Mouse (Mus musculus): ENCODE measurements around the gene Rad51b. TPM values are rescaled to one million over a fixed set of nuclear protein-coding genes. Genes with fewer than 3 reads are reported as not detected.

The Rad51b gene
- polyA plus RNA-seq, 1 experiment from 2014 or later = 3.9 TPM

DNA sequence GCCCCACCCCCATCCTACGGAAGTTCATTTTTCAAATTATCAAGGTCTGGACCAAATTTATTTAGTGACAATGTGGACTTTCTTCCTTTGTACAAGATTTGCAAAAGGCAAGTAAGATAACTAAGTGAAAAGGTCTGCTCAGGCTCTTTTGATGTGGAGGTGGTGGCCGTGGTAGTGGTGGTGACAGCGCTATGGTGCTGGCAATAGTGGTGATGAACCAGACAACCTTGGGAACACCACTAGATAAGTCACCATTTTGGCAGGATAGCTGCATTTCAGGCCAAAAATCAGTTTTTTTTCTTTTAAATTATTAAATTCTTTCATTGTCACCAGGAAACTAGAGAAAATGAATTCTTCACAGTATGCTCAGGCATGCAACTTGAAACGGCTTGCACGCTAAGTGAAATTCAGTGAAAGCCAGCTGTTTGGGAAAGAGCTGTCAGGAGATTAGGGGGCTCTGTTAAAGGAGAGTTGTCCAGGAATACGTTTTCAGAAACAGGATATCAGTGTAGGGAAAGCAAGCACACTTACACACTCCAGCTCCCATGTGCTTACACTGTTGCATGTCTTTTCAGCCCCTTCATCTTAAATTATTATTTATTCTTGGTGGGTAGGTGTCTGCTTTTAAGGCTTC is 179.4 kb downstream of the Rad51b start:
- H3K27me3 ChIP-seq (ENCODE audit: insufficient read depth, low read length) = no peaks in the 10 kb centered on the region
- DNase-seq (ENCODE audit: low spot score) (peak; percentile 73), ATAC-seq (replicated peaks; ENCODE audit: low FRiP score, low read depth) (no peak)
- no peaks in the 10 kb centered on the region for H3K36me3 ChIP-seq (ENCODE audit: insufficient read depth, low read length)
- 59% methylated on average over 6 of the region's 6 CpGs for WGBS
- no peak for TF ChIP-seq CTCF (IDR thresholded peaks at IDR 0.05; ENCODE audit: low read depth)
- no peaks in the 10 kb centered on the region for H3K9me3 ChIP-seq (replicated peaks; ENCODE audit: low read length)
- H3K9ac ChIP-seq (ENCODE audit: low read depth, low read length) = no peak overlapping the region
- H3K27ac ChIP-seq = no peak overlapping the region
- H3K4me3 ChIP-seq (replicated peaks; ENCODE audit: low read depth, low read length) = no peak overlapping the region
- no peaks in the 10 kb centered on the region for H3K4me1 ChIP-seq (replicated peaks; ENCODE audit: insufficient read depth, low read length)
- H3K4me2 ChIP-seq (ENCODE audit: low read length) = no peak overlapping the region

DNA sequence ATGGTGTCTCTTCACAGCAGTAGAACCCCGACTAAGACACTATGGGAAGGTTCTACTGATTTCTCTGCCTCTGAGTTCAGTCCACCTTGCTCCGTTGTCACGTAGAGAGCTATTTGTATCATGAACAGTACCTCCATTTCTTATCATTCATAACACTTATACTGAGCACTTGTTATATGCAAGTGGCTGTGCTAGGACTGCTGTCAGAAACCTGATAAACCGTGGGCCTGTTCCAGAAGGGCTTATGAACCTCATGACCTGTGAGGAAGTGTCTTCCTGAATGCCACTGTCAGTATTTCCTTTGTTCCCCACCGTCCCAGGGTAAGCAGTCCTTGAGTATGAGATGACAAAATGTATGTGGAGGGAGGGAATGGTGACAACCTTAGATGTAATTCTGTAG is 181.7 kb downstream of the Rad51b start:
- Histone ChIP-seq H3K9ac (ENCODE audit: low read depth, low read length) (no peak overlapping the region), H3K36me3 (ENCODE audit: insufficient read depth, low read length) (no peaks in the 10 kb centered on the region), H3K27ac (no peak overlapping the region), H3K9me3 (replicated peaks; ENCODE audit: low read length) (no peaks in the 10 kb centered on the region), H3K4me1 (replicated peaks; ENCODE audit: insufficient read depth, low read length) (no peaks in the 10 kb centered on the region), H3K4me2 (ENCODE audit: low read length) (no peak overlapping the region), H3K27me3 (ENCODE audit: insufficient read depth, low read length) (no peaks in the 10 kb centered on the region), H3K4me3 (replicated peaks; ENCODE audit: low read depth, low read length) (no peak overlapping the region)
- DNase-seq (ENCODE audit: low spot score) = no peak
- 84% methylated on average over 5 of the region's 5 CpGs for WGBS
- no peak for TF ChIP-seq CTCF (IDR thresholded peaks at IDR 0.05; ENCODE audit: low read depth)
- no peak for ATAC-seq (replicated peaks; ENCODE audit: low FRiP score, low read depth)

- H3K4me2 ChIP-seq (ENCODE audit: low read length) = no peak overlapping the region
- 49% methylated on average over 4 of the region's 4 CpGs for WGBS
- no peaks in the 10 kb centered on the region for H3K27me3 ChIP-seq (ENCODE audit: insufficient read depth, low read length)
- no peak for TF ChIP-seq CTCF (IDR thresholded peaks at IDR 0.05; ENCODE audit: low read depth)
- no peak overlapping the region for H3K4me3 ChIP-seq (replicated peaks; ENCODE audit: low read depth, low read length)
- no peaks in the 10 kb centered on the region for H3K9me3 ChIP-seq (replicated peaks; ENCODE audit: low read length)
- no peaks in the 10 kb centered on the region for H3K4me1 ChIP-seq (replicated peaks; ENCODE audit: insufficient read depth, low read length)
- H3K27ac ChIP-seq = no peak overlapping the region
- ATAC-seq (replicated peaks; ENCODE audit: low FRiP score, low read depth) (no peak), DNase-seq (ENCODE audit: low spot score) (peak; percentile 64)
- no peaks in the 10 kb centered on the region for H3K36me3 ChIP-seq (ENCODE audit: insufficient read depth, low read length)
- H3K9ac ChIP-seq (ENCODE audit: low read depth, low read length) = no peak overlapping the region
Measured at GRCm38 (mm10) chr12:79485501-79485900, 188.4 kb downstream of the Rad51b start.

- no peak for TF ChIP-seq CTCF (IDR thresholded peaks at IDR 0.05; ENCODE audit: low read depth)
- H3K9ac ChIP-seq (ENCODE audit: low read depth, low read length) = no peak overlapping the region
- no peak for DNase-seq (ENCODE audit: low spot score)
- no peak overlapping the region for H3K4me3 ChIP-seq (replicated peaks; ENCODE audit: low read depth, low read length)
- no peaks in the 10 kb centered on the region for H3K27me3 ChIP-seq (ENCODE audit: insufficient read depth, low read length)
- no peaks in the 10 kb centered on the region for H3K4me1 ChIP-seq (replicated peaks; ENCODE audit: insufficient read depth, low read length)
- no peaks in the 10 kb centered on the region for H3K36me3 ChIP-seq (ENCODE audit: insufficient read depth, low read length)
- no peak overlapping the region for H3K27ac ChIP-seq
- no peak for ATAC-seq (replicated peaks; ENCODE audit: low FRiP score, low read depth)
- H3K9me3 ChIP-seq (replicated peaks; ENCODE audit: low read length) = no peaks in the 10 kb centered on the region
- H3K4me2 ChIP-seq (ENCODE audit: low read length) = no peak overlapping the region
- 76% methylated on average over 17 of the region's 17 CpGs for WGBS
Measured at GRCm38 (mm10) chr12:79488590-79489242, 191.6 kb downstream of the Rad51b start.

- TF ChIP-seq CTCF (IDR thresholded peaks at IDR 0.05; ENCODE audit: low read depth) = no peak
- Histone ChIP-seq H3K9ac (ENCODE audit: low read depth, low read length) (no peak overlapping the region), H3K36me3 (ENCODE audit: insufficient read depth, low read length) (no peaks in the 10 kb centered on the region), H3K27ac (no peak overlapping the region), H3K9me3 (replicated peaks; ENCODE audit: low read length) (no peaks in the 10 kb centered on the region), H3K4me1 (replicated peaks; ENCODE audit: insufficient read depth, low read length) (no peaks in the 10 kb centered on the region), H3K27me3 (ENCODE audit: insufficient read depth, low read length) (no peaks in the 10 kb centered on the region), H3K4me3 (replicated peaks; ENCODE audit: low read depth, low read length) (no peak overlapping the region), H3K4me2 (ENCODE audit: low read length) (no peak overlapping the region)
- DNase-seq (ENCODE audit: low spot score) (no peak), ATAC-seq (replicated peaks; ENCODE audit: low FRiP score, low read depth) (no peak)
- 28% methylated on average over 5 of the region's 5 CpGs for WGBS
Measured at GRCm38 (mm10) chr12:79490626-79491025, 193.5 kb downstream of the Rad51b start.

- H3K9me3 ChIP-seq (replicated peaks; ENCODE audit: low read length) = no peaks in the 10 kb centered on the region
- ATAC-seq (replicated peaks; ENCODE audit: low FRiP score, low read depth) (no peak), DNase-seq (ENCODE audit: low spot score) (no peak)
- H3K4me1 ChIP-seq (replicated peaks; ENCODE audit: insufficient read depth, low read length) = no peaks in the 10 kb centered on the region
- WGBS = 93% methylated on average over 4 of the region's 4 CpGs
- no peak overlapping the region for H3K4me2 ChIP-seq (ENCODE audit: low read length)
- no peak overlapping the region for H3K4me3 ChIP-seq (replicated peaks; ENCODE audit: low read depth, low read length)
- no peak overlapping the region for H3K9ac ChIP-seq (ENCODE audit: low read depth, low read length)
- no peaks in the 10 kb centered on the region for H3K27me3 ChIP-seq (ENCODE audit: insufficient read depth, low read length)
- H3K36me3 ChIP-seq (ENCODE audit: insufficient read depth, low read length) = no peaks in the 10 kb centered on the region
- TF ChIP-seq CTCF (IDR thresholded peaks at IDR 0.05; ENCODE audit: low read depth) = no peak
- H3K27ac ChIP-seq = no peak overlapping the region
Measured at GRCm38 (mm10) chr12:79492175-79492574, 195.1 kb downstream of the Rad51b start.

All from kidney, postnatal 0 days (tissue).